Mouse (Mus musculus) cerebellum, adult 2 months (tissue): Measurements from ENCODE around the gene Smyd2.

Experiments used
- CTCF ChIP-seq: fragments of 200-500 bp; IDR thresholded peaks from 2 replicates; pipeline ENCODE4 v1.5.1; 2011; ENCODE audit warnings: low read depth, mild to moderate bottlenecking, control low read depth, low read length, moderate library complexity, borderline replicate concordance; ENCODE audit not compliant: insufficient read depth
- POLR2A ChIP-seq: fragments of 200-500 bp; IDR thresholded peaks from 2 replicates; pipeline ENCODE4 v1.6.1; 2011; ENCODE audit warnings: low read length, control low read depth, borderline replicate concordance; ENCODE audit not compliant: insufficient read depth

GRCm38 (mm10) chr1:189921568-189921817 is 670 bp downstream of the Smyd2 start:
- TF ChIP-seq CTCF = no peak
- TF ChIP-seq POLR2A = no peak
